Mouse (Mus musculus) hindlimb bud, embryonic 11.5 days (tissue): Measurements from ENCODE around the gene Tesc.

Experiments
- DNase-seq: peaks from one replicate; pipeline ENCODE4 v3.0.0-alpha.2; 2012; ENCODE audit warnings: low read depth, low spot score; ENCODE audit errors: extremely low spot score

Tesc gene

DNA sequence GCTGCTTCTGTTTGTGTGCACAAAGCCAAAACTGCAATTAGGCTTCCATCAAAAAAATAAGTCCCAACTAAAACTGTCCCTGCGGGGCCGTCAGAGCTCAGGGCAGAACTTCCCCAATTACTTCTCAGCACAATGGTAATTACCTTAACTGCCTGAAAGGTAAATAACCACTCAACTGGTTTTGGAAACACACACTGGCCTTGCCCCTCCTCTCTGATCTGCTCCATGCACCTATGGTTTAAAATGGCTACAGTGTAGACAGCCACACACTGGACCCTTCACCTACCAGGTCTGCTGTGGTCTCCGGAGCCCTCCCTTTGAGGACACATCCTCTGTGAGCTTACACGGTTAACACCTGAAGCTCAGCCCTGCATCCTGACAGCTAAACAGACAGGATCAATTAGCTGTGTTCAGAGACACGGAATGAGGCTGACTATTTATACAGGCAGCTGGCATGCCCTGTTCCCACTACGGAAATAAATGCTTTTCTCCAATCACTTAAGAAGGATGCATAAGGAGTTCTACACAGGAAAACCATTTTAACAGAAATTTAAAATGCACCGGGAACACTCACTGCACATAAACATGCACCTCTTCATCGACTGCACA, 72.4 kb downstream of the Tesc start:
- DNase-seq = no peak

- no peak for DNase-seq
These were observed 78.0 kb downstream of the Tesc start for GRCm38 (mm10) chr5:118105536-118105935.

DNA sequence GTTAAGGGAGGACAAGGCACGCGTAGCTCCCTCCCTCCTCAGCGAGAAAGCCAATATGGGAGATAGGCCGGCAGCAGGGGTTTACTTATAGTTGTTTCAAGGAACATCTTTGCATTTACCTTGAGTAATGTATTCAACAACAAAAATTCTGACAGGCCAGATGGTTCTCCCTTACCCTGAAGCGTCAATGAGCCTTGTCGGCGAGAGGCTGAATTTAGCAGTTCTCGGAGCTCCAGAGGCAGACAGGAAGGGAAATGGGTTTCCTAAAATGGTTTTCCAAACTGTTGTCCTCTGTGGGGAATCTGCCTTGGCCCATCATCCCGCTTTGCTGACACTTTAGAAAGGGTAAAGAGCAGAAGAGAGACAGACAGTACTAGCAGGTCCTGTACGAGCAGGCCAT, 79.1 kb downstream of the Tesc start:
- no peak for DNase-seq

DNA sequence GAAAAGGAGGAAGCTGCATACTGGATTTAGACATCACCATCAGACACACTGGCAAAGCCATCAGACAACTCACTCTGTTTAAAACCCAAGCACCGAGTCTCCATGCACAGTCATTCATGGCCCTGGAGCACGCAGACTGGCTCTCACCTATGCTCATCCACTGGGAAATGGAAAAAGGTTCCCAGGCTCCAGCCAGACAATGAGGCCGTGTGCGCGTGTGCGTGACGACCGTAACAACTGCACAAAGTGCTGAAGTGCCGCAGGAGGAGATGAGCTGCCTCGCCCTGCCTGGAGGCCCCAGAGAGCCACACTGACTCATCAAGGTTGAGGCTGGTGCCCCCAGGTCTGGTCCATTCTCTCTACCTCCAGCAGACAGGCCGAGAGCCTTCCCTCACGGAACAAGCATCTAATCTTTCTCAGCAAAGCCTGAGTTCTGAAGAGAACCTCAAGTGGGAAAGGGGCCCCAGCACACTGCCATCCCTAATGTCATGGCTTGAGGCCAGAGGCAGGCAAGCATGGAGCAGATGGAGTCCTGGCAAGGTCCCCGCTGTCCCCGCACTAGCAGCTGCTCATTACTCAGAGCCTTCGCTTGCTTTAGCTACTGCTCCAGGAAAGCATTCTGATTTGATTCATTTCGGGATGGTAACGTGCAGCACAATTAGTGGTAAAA, 80.7 kb downstream of the Tesc start:
- DNase-seq = no peak

GRCm38 (mm10) chr5:118108794-118109440, 81.4 kb downstream of the Tesc start:
- DNase-seq = no peak
